Mouse (Mus musculus) embryonic fibroblast, embryonic 13.5 days (primary cell): ENCODE results near the gene Me3. TPM values are rescaled to one million over a fixed set of nuclear protein-coding genes. Genes with fewer than 3 reads are reported as not detected.
"Not testable (repeated sequence)": the region's sequence is repeated elsewhere in the genome, so short reads cannot be mapped to it uniquely, and the experiment has no call there.

Experiments used
- H3K27ac ChIP-seq: 2 replicates; pipeline ENCODE4 v1.5.1; 2012; ENCODE audit warnings: low read length, control low read depth, inconsistent platforms; ENCODE audit not compliant: insufficient read depth
- H3K4me1 ChIP-seq: 2 replicates; pipeline ENCODE4 v1.6.1; 2011; ENCODE audit warnings: low read length; ENCODE audit not compliant: control insufficient read depth, insufficient read depth
- H3K4me3 ChIP-seq: 2 replicates; pipeline ENCODE4 v1.5.1; 2011; ENCODE audit warnings: mild to moderate bottlenecking, control low read depth, low read length; ENCODE audit not compliant: insufficient read depth
- CTCF ChIP-seq: IDR thresholded peaks from 2 replicates; pipeline ENCODE4 v1.5.1; 2011; ENCODE audit warnings: mild to moderate bottlenecking, control low read depth, low read length, moderate library complexity, borderline replicate concordance; ENCODE audit not compliant: insufficient read depth
- POLR2A ChIP-seq: IDR thresholded peaks from 2 replicates; pipeline ENCODE4 v1.6.1; 2011; ENCODE audit warnings: low read depth, mild to moderate bottlenecking, control low read depth, low read length, moderate library complexity
- polyA plus RNA-seq: library from polyadenylated mRNA; stranded (reverse); fragments of >200 nt; gene quantifications from 2 replicates; pipeline ENCODE4 v1.2.4, GENCODE M21; 2011; ENCODE audit warnings: low read depth; ENCODE audit not compliant: missing spikeins, insufficient read length

Me3 gene
- polyA plus RNA-seq, 1 experiment: 4.7 TPM

- Histone ChIP-seq H3K4me1 (peaks cover 8% of the 10 kb centered on the region), H3K27ac (peak overlapping the region; percentile 18; the same call in 1 of the 2 replicates), H3K4me3 (no peak overlapping the region)
- TF ChIP-seq CTCF (no peak), POLR2A (no peak)
Measured at GRCm38 (mm10) chr7:89717521-89717920, 85.3 kb downstream of the Me3 start.

- TF ChIP-seq POLR2A: no peak
- no peak for TF ChIP-seq CTCF
- H3K4me1 ChIP-seq: peaks cover 8% of the 10 kb centered on the region
- H3K4me3 ChIP-seq: no peak overlapping the region
- no peak overlapping the region for H3K27ac ChIP-seq
Measured at GRCm38 (mm10) chr7:89718264-89718663, 86.1 kb downstream of the Me3 start.

DNA sequence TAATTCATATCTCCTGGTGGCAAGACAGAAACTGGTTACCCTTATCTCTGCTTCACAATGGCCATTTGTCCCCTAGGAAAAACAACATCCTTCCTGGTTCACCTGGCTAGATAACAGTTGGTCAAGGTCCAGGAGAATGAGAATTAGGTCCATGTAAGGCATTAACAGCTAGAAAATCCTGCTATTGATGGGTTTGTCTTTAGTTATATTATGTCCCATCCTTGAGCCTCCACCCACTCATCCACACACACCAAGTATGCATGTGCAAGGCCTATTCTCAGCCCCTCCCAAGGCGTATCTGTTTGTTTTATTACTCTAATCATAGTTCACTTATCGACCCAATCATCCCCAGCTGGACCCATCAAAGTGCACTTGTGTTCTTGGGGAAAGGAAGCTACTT is 88.1 kb downstream of the Me3 start:
- no peak for TF ChIP-seq CTCF
- TF ChIP-seq POLR2A: no peak
- Histone ChIP-seq H3K27ac (peak overlapping the region; percentile 21), H3K4me3 (no peak overlapping the region), H3K4me1 (peaks cover 8% of the 10 kb centered on the region)

- no peaks in the 10 kb centered on the region; the same call in 1 of the 2 replicates for H3K4me1 ChIP-seq
- H3K27ac ChIP-seq: no peak overlapping the region
- no peak overlapping the region for H3K4me3 ChIP-seq
- TF ChIP-seq POLR2A (no peak), CTCF (no peak)
Measured at GRCm38 (mm10) chr7:89726712-89727111, 94.5 kb downstream of the Me3 start.

GRCm38 (mm10) chr7:89727615-89728014 is 95.4 kb downstream of the Me3 start:
- Histone ChIP-seq H3K4me1 (no peaks in the 10 kb centered on the region; the same call in 1 of the 2 replicates), H3K4me3 (no peak overlapping the region), H3K27ac (no peak overlapping the region)
- no peak for TF ChIP-seq CTCF
- TF ChIP-seq POLR2A: no peak

DNA sequence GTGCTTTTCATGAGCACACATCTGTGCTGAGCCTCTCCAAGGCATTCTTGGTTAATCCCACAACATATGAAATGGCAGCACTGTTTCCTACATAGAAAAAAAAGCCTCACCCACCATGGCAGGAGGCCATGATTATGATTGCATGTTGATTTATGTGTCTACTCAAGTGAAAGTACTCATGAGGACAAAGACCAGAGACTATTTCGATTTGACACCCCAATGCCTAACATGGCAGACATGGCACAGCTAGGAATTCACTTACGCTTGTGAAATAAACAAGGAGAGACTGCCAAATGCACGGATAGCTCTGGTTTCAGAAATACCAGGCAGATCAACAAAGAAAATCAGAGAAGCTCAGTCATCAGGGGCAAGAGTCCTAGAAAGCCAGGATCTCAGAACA is 96.2 kb downstream of the Me3 start:
- TF ChIP-seq CTCF: no peak
- no peak for TF ChIP-seq POLR2A
- no peak overlapping the region for H3K27ac ChIP-seq
- H3K4me3 ChIP-seq: no peak overlapping the region
- no peaks in the 10 kb centered on the region; the same call in 1 of the 2 replicates for H3K4me1 ChIP-seq

GRCm38 (mm10) chr7:89730514-89730913 is 98.3 kb downstream of the Me3 start:
- Histone ChIP-seq H3K4me1 (no peaks in the 10 kb centered on the region; the same call in 1 of the 2 replicates), H3K4me3 (no peak overlapping the region), H3K27ac (no peak overlapping the region)
- TF ChIP-seq POLR2A (no peak), CTCF (no peak)

GRCm38 (mm10) chr7:89731115-89731514 is 98.9 kb downstream of the Me3 start:
- H3K4me1 ChIP-seq, H3K27ac ChIP-seq, H3K4me3 ChIP-seq: not testable (repeated sequence)

DNA sequence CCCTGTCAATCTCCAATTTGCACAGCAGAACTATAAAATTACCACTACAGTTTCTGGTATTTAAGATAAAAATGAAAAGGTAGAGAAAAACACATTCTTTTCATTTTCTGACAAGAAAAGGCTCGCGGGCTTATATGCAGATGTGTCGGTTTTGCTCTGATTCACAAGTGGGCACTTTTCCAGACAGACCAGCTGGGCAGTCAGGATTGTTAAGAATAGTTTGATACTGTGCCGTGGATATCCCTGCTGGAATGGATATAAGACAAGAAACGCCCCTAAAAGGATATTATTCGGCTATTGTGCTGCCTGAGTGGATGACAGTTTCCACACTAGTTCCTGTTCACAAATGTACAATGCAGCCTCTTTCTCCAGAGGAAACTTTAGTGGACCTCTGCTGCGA is 116.2 kb downstream of the Me3 start:
- Histone ChIP-seq H3K4me1 (peaks cover 8% of the 10 kb centered on the region), H3K27ac (peak overlapping the region; percentile 74), H3K4me3 (no peak overlapping the region)
- TF ChIP-seq CTCF (no peak), POLR2A (no peak)

DNA sequence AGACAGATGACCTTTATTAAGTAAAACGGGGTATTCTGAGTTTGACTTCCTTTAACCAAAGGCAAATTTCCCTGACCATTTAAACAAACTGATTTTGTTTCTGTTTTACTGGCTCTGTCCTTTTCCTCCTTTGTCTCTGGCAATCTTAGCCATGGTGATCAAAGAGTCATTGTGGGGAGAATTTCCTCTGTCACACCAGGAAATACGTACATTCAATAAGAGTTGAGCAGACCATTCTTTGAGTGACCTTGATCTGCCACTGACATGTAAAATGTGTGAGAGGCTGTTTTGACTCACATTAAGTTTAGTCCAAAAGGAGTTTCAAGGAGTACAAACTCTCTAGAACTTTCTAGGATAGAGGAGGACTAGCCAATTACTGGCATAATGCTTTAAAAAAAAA is 117.0 kb downstream of the Me3 start:
- H3K4me3 ChIP-seq: no peak overlapping the region
- peaks cover 8% of the 10 kb centered on the region for H3K4me1 ChIP-seq
- no peak overlapping the region for H3K27ac ChIP-seq
- no peak for TF ChIP-seq CTCF
- TF ChIP-seq POLR2A: no peak
